Mouse (Mus musculus) heart, embryonic 16.5 days (tissue): ENCODE data around the gene Ankrd31. TPM values are rescaled to one million over a fixed set of nuclear protein-coding genes. Genes with fewer than 3 reads are reported as not detected.

Experiments
- ATAC-seq: fragments of 200-750 bp; cut with Nextera tagmentation; replicated peaks from 2 replicates; pipeline ENCODE4 v1.8.0; 2017; ENCODE audit warnings: moderate number of reproducible peaks; ENCODE audit not compliant: insufficient read depth, low FRiP score; ENCODE audit errors: extremely low read depth
- H3K27ac ChIP-seq: fragments of 300-500 bp; sonication (generic); 2 replicates; pipeline ENCODE4 v1.5.1; 2014; ENCODE audit warnings: mild to moderate bottlenecking, low read length, control low read depth, moderate library complexity
- H3K27me3 ChIP-seq: fragments of 300-500 bp; sonication (generic); 2 replicates; pipeline ENCODE4 v1.6.1; 2014; ENCODE audit warnings: low read length, mixed read lengths; ENCODE audit not compliant: control insufficient read depth, insufficient read depth
- H3K36me3 ChIP-seq: fragments of 300-500 bp; sonication (generic); 2 replicates; pipeline ENCODE4 v1.6.1; 2014; ENCODE audit not compliant: control insufficient read depth, insufficient read depth
- H3K4me1 ChIP-seq: fragments of 300-500 bp; sonication (generic); 2 replicates; pipeline ENCODE4 v1.6.1; 2014; ENCODE audit warnings: low read length, mixed read lengths; ENCODE audit not compliant: control insufficient read depth, insufficient read depth
- H3K4me2 ChIP-seq: fragments of 300-500 bp; sonication (generic); 2 replicates; pipeline ENCODE4 v1.6.1; 2014; ENCODE audit warnings: low read depth, mild to moderate bottlenecking, control low read depth, low read length
- H3K4me3 ChIP-seq: fragments of 300-500 bp; sonication (generic); 2 replicates; pipeline ENCODE4 v1.5.1; 2014; ENCODE audit warnings: mild to moderate bottlenecking, control low read depth, low read length
- H3K9ac ChIP-seq: fragments of 300-500 bp; sonication (generic); 2 replicates; pipeline ENCODE4 v1.6.1; 2014; ENCODE audit warnings: low read length, control low read depth
- H3K9me3 ChIP-seq: fragments of 300-500 bp; sonication (generic); replicated peaks from 2 replicates; pipeline ENCODE4 v1.6.1; 2016; ENCODE audit warnings: low read length; ENCODE audit not compliant: control insufficient read depth
- WGBS: fragments of 180-500 bp; shearing (Covaris S2); extraction: QIAGEN DNeasy Blood & Tissue Kit; methylation state at CpG from one replicate; pipeline ENCODE4 v1.1.7; 2014; 5-methylcytosine and 5-hydroxymethylcytosine counted together
- polyA plus RNA-seq: library from polyadenylated mRNA; unstranded; fragments of >200 nt; fragmentation: Nextera tagmentation; extraction: Ambion mirVana; gene quantifications from 2 replicates; pipeline ENCODE4 v1.2.1, GENCODE M21; 2015

Gene Ankrd31
- not detected in 2 replicates for polyA plus RNA-seq

GRCm38 (mm10) chr13:96748109-96748845, at the start of gene Ankrd31:
Ankrd31 (plus strand) TSS chr13:96748272.
- Histone ChIP-seq H3K27me3 (no peaks in the 10 kb centered on the region), H3K9me3 (0 out of 2 replicates have a peak, but pooled peaks cover 2% of the 10 kb centered on the region), H3K4me1 (no peaks in the 10 kb centered on the region), H3K27ac (no peak within 1 kb of the TSS), H3K4me2 (no peak within 1 kb of the TSS), H3K9ac (no peak within 1 kb of the TSS), H3K4me3 (no peak within 1 kb of the TSS), H3K36me3 (no peaks in the 10 kb centered on the region)
- WGBS, result 83% methylated on average over 42 of the region's 42 CpGs
- ATAC-seq, result no peak

GRCm38 (mm10) chr13:96702567-96703278, 45.3 kb upstream of the Ankrd31 start:
- no peak for ATAC-seq

GRCm38 (mm10) chr13:96709269-96710233, 38.5 kb upstream of the Ankrd31 start:
- ATAC-seq, result no peak
- Histone ChIP-seq H3K9ac (no peak overlapping the region), H3K9me3 (no peaks in the 10 kb centered on the region), H3K4me1 (no peaks in the 10 kb centered on the region), H3K4me2 (no peak overlapping the region), H3K4me3 (no peak overlapping the region), H3K36me3 (no peaks in the 10 kb centered on the region), H3K27ac (no peak overlapping the region), H3K27me3 (no peaks in the 10 kb centered on the region)
- WGBS, result 72% methylated on average over 8 of the region's 8 CpGs

More at GRCm38 (mm10) chr13:96702567-96703278, 45.3 kb upstream of the Ankrd31 start:
- H3K9me3 ChIP-seq, result no peaks in the 10 kb centered on the region
- no peak overlapping the region for H3K27ac ChIP-seq
- H3K36me3 ChIP-seq, result no peaks in the 10 kb centered on the region
- H3K4me3 ChIP-seq, result no peak overlapping the region
- no peak overlapping the region for H3K4me2 ChIP-seq
- no peaks in the 10 kb centered on the region for H3K4me1 ChIP-seq
- 68% methylated on average over 9 of the region's 9 CpGs for WGBS
- H3K9ac ChIP-seq, result no peak overlapping the region
- H3K27me3 ChIP-seq, result no peaks in the 10 kb centered on the region

DNA sequence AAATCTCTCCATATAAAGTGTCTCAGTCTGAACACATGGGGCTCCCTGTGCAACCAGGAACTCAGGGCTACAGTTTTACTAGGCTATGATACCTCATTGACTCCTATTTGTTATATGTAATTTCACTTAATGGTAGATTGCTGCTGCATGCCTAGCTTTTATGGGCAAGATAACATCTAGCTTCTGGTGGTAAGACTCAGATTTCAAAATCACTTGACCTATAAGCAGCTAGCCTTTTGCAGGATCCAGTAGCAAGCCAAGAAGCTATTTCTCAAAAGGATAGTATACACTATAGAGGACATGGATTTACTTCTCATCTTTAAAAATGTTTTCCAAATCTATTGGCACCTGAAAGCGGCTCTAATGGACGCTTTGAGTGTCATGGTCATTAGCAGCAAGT, 31.8 kb upstream of the Ankrd31 start:
- no peaks in the 10 kb centered on the region for H3K9me3 ChIP-seq
- no peaks in the 10 kb centered on the region for H3K27me3 ChIP-seq
- no peaks in the 10 kb centered on the region for H3K4me1 ChIP-seq
- no peak overlapping the region for H3K27ac ChIP-seq
- no peak overlapping the region for H3K9ac ChIP-seq
- ATAC-seq, result no peak
- no peaks in the 10 kb centered on the region for H3K36me3 ChIP-seq
- no peak overlapping the region for H3K4me3 ChIP-seq
- WGBS, result 88% methylated on average over 2 of the region's 2 CpGs
- no peak overlapping the region for H3K4me2 ChIP-seq

DNA sequence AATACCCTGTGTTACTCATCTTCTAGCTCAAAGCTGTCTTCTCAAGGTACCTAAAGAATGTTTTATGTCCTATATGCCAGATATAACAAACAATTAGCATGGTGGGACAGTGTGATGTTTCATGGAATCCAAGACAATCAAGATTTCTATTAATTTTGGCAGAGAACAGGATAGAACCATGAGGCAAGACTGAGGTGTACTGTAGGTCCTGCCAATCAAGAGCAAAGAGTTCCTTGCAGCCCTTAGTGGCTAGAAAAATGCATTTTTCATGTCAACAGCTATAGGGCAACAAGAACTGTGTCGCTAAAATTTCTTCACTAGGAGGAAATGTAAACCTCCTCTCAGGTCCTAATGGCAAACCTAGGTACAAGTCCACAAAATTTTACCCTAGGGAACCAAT, 30.3 kb upstream of the Ankrd31 start:
- H3K4me2 ChIP-seq, result no peak overlapping the region
- H3K9ac ChIP-seq, result no peak overlapping the region
- WGBS, result 57% methylated on average over 1 of the region's 1 CpGs
- no peaks in the 10 kb centered on the region for H3K4me1 ChIP-seq
- no peaks in the 10 kb centered on the region for H3K9me3 ChIP-seq
- no peak overlapping the region for H3K27ac ChIP-seq
- no peak for ATAC-seq
- H3K36me3 ChIP-seq, result no peaks in the 10 kb centered on the region
- H3K27me3 ChIP-seq, result no peaks in the 10 kb centered on the region
- no peak overlapping the region for H3K4me3 ChIP-seq

GRCm38 (mm10) chr13:96720003-96720402, 28.1 kb upstream of the Ankrd31 start:
- 57% methylated on average over 2 of the region's 2 CpGs for WGBS
- Histone ChIP-seq H3K4me1 (no peaks in the 10 kb centered on the region), H3K36me3 (no peaks in the 10 kb centered on the region), H3K27ac (no peak overlapping the region), H3K9me3 (no peaks in the 10 kb centered on the region), H3K4me3 (no peak overlapping the region), H3K9ac (no peak overlapping the region), H3K4me2 (no peak overlapping the region), H3K27me3 (no peaks in the 10 kb centered on the region)
- ATAC-seq, result no peak

DNA sequence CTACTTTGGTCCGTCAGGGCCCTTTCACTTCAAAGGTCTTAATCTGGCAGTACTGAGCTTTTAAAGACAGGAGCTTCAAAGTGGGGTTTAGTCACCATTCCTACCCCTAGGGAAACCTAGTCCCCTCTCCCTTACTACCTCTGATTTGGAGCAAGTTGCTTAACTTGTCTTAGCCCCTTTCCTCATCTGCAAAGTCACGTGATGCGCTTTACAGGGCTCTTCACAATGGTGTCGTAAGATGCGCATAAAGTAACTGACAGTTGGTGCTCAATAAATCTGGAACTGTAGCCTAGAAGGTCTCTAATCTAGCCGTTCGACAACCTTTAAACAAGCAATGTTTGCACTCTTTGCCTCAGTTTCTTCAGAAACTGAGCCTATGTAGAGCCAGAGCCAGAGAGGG, 19.8 kb upstream of the Ankrd31 start:
- Histone ChIP-seq H3K4me3 (no peak overlapping the region), H3K4me1 (no peaks in the 10 kb centered on the region), H3K27ac (no peak overlapping the region), H3K36me3 (no peaks in the 10 kb centered on the region), H3K4me2 (no peak overlapping the region), H3K9me3 (no peaks in the 10 kb centered on the region), H3K9ac (no peak overlapping the region), H3K27me3 (no peaks in the 10 kb centered on the region)
- whole genome bisulfite sequencing, result 77% methylated on average over 7 of the region's 7 CpGs
- ATAC-seq, result no peak

- H3K27me3 ChIP-seq, result no peaks in the 10 kb centered on the region
- no peak for ATAC-seq
- H3K36me3 ChIP-seq, result no peaks in the 10 kb centered on the region
- H3K4me1 ChIP-seq, result no peaks in the 10 kb centered on the region
- WGBS, result 89% methylated on average over 5 of the region's 5 CpGs
- H3K27ac ChIP-seq, result no peak overlapping the region
- H3K4me2 ChIP-seq, result no peak overlapping the region
- no peak overlapping the region for H3K4me3 ChIP-seq
- no peaks in the 10 kb centered on the region for H3K9me3 ChIP-seq
- H3K9ac ChIP-seq, result no peak overlapping the region
Observed at GRCm38 (mm10) chr13:96729146-96729545, 18.9 kb upstream of the Ankrd31 start.
